Mouse (Mus musculus): ENCODE results near the gene Fam3b. TPM values are rescaled to one million over a fixed set of nuclear protein-coding genes. Genes with fewer than 3 reads are reported as not detected.

Fam3b gene
- total RNA-seq, 2 experiments from 2014 or later = not detected

- DNase-seq = no peak
Measured at GRCm38 (mm10) chr16:97478655-97479054, 36.0 kb downstream of the Fam3b start.

GRCm38 (mm10) chr16:97476524-97476923 lies 38.1 kb downstream of the Fam3b start:
- no peak for DNase-seq

- peak; percentile 58 for DNase-seq
Measured at GRCm38 (mm10) chr16:97475581-97475980, 39.0 kb downstream of the Fam3b start.

- DNase-seq = no peak
Measured at GRCm38 (mm10) chr16:97474671-97475070, 39.9 kb downstream of the Fam3b start.

- no peak for DNase-seq
Measured at GRCm38 (mm10) chr16:97467993-97468791, 46.4 kb downstream of the Fam3b start.

- DNase-seq = no peak
Measured at GRCm38 (mm10) chr16:97467472-97467871, 47.1 kb downstream of the Fam3b start.

- DNase-seq = peak; percentile 10
Measured at GRCm38 (mm10) chr16:97466182-97466957, 48.2 kb downstream of the Fam3b start.

GRCm38 (mm10) chr16:97462481-97463181 lies 52.0 kb downstream of the Fam3b start, which contains the start of gene Mx1:
Mx1 (minus strand) TSS chr16:97462907.
- no peak for DNase-seq

GRCm38 (mm10) chr16:97461271-97461670 lies 53.3 kb downstream of the Fam3b start:
- DNase-seq = no peak

- no peak for DNase-seq
Measured at GRCm38 (mm10) chr16:97459831-97460230, 54.8 kb downstream of the Fam3b start.

- DNase-seq = no peak
Measured at GRCm38 (mm10) chr16:97447386-97447785, 67.2 kb downstream of the Fam3b start.

GRCm38 (mm10) chr16:97443670-97444263 lies 70.8 kb downstream of the Fam3b start:
- peak; percentile 53 for DNase-seq

GRCm38 (mm10) chr16:97441967-97442366 lies 72.6 kb downstream of the Fam3b start:
- DNase-seq = no peak

- DNase-seq = no peak
Measured at GRCm38 (mm10) chr16:97438191-97438590, 76.4 kb downstream of the Fam3b start.

GRCm38 (mm10) chr16:97437448-97438056 lies 77.1 kb downstream of the Fam3b start:
- no peak for DNase-seq

GRCm38 (mm10) chr16:97434206-97434605 lies 80.4 kb downstream of the Fam3b start:
- no peak for DNase-seq

- DNase-seq = peak; percentile 51
Measured at GRCm38 (mm10) chr16:97431328-97431727, 83.3 kb downstream of the Fam3b start.

- no peak for DNase-seq
Measured at GRCm38 (mm10) chr16:97430091-97430490, 84.5 kb downstream of the Fam3b start.

- no peak for DNase-seq
Measured at GRCm38 (mm10) chr16:97428026-97428425, 86.6 kb downstream of the Fam3b start.

- no peak for DNase-seq
Measured at GRCm38 (mm10) chr16:97423627-97424026, 91.0 kb downstream of the Fam3b start.

GRCm38 (mm10) chr16:97421671-97422070 lies 92.9 kb downstream of the Fam3b start:
- DNase-seq = no peak

Measured in heart, postnatal 4 days (tissue).